Mouse (Mus musculus) T-helper 1 cell (primary cell): ENCODE results near the gene Srms.

Source experiments
- in situ Hi-C: fragments of 300-600 bp; cut with MboI, MseI; formaldehyde crosslinking; loops from one replicate; pipeline ENCODE4 v1.15.1; 2025; ENCODE audit warnings: high pct_unique_total_duplicates

The Srms gene

GRCm38 (mm10) chr2:181166469-181166868, 46.5 kb downstream of the Srms start:
- in situ Hi-C loops, result no loop called here

GRCm38 (mm10) chr2:181160821-181161220, 52.2 kb downstream of the Srms start:
- in situ Hi-C loops, result no loop called here

GRCm38 (mm10) chr2:181159771-181160170, 53.2 kb downstream of the Srms start:
- in situ Hi-C loops, result no loop called here

GRCm38 (mm10) chr2:181159091-181159514, 53.9 kb downstream of the Srms start:
- in situ Hi-C loops, result no loop called here

- in situ Hi-C loops, result no loop called here
These were observed 54.5 kb downstream of the Srms start for GRCm38 (mm10) chr2:181158471-181158870.

- in situ Hi-C loops, result no loop called here
These were observed 55.2 kb downstream of the Srms start for GRCm38 (mm10) chr2:181157716-181158302.

GRCm38 (mm10) chr2:181157180-181157579, 55.8 kb downstream of the Srms start:
- in situ Hi-C loops, result no loop called here

GRCm38 (mm10) chr2:181156248-181157121, 56.5 kb downstream of the Srms start, which contains the start of gene Eef1a2:
Gene Eef1a2, minus strand, starts transcription at chr2:181157014.
- in situ Hi-C loops, result no loop called here

GRCm38 (mm10) chr2:181155801-181156200, 57.2 kb downstream of the Srms start:
- in situ Hi-C loops, result no loop called here
